Mouse (Mus musculus) frontal cortex, postnatal 36 days (tissue): ENCODE measurements at regions not wholly inside any gene's neighbourhood (a gene's known extent, or its start where the extent isn't known, plus 50 kb on each side); places are given as distances from the start of the nearest gene placed in this dataset.
A peak's percentile ranks its signal among the peaks of the same experiment; 100 is the strongest.

Source experiments
- DNase-seq, 2 experiments: peaks; one replicate each; pipeline ENCODE4 v3.0.0; 2022; ENCODE audit warnings: low spot score in 2 of 2

DNA sequence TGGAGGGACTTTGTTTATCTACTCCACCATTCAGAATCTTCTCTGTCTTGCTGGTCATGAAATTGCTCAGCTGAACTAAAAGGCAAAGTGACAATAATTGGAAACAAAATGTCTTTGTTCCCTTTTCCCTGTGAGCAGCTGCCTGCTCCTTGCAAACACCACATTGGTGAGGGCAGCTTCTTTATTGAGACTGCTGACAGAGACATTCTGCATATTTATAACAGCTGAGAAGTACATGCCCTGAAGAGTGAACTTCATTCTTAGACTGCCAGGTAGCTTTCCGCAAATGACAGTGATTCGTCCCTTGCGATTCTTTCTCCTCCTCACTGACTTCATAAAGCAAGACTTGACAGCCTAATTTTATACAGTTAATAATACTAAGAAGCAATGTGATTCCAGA, 237.0 kb downstream of the Cps1 start:
- no peak for DNase-seq

- no peak for DNase-seq
These were observed 243.2 kb downstream of the Cps1 start for GRCm38 (mm10) chr1:67366038-67366437.

DNA sequence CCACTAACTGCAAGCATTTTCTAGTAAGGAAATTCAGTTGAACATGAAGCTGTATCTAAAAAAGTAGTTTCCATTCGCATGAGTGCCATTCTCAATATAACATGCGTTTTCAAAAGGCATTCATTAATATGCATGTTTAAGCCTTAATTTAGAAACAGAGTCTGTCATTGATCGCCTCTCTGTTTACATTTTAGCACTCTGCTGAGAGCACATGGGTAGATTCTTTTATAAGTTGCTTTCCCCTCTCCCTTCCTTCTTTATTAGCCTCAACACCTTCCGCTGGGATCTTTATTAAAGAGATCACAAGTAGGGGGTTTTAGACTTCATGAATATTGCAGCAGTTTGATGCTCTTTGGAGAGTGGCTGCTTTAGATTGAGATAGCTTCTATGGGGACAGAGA, 243.7 kb downstream of the Cps1 start:
- no peak for DNase-seq

DNA sequence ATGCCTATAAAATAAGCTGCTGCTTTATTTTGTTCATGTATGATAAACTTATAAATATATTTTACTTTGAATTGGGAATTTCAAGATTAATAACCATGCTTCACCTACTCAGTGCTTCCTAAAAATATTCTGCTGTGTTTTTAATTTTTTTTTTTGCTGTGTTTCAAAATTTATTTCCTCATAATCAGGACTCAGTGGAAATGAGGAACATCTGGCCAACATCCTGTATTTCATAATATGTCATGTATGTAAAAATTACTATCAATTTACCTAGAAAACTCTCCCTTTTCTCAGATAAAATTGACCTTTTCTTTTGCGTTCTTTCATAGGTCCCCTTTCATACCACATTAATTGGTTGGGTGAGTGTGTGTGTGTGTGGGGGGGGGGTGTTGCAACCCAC, 259.5 kb downstream of the Cps1 start:
- DNase-seq: no peak

GRCm38 (mm10) chr1:67385377-67385776, 262.6 kb downstream of the Cps1 start:
- DNase-seq: no peak

- no peak for DNase-seq
These were observed 264.1 kb downstream of the Cps1 start for GRCm38 (mm10) chr1:67386877-67387276.

- peak; percentile 2 to 7 for DNase-seq
These were observed 275.1 kb downstream of the Cps1 start for GRCm38 (mm10) chr1:67397757-67398446.

- no peak for DNase-seq
These were observed 286.7 kb downstream of the Cps1 start for GRCm38 (mm10) chr1:67409531-67409930.

GRCm38 (mm10) chr1:67417196-67417595, 294.4 kb downstream of the Cps1 start:
- DNase-seq: no peak

DNA sequence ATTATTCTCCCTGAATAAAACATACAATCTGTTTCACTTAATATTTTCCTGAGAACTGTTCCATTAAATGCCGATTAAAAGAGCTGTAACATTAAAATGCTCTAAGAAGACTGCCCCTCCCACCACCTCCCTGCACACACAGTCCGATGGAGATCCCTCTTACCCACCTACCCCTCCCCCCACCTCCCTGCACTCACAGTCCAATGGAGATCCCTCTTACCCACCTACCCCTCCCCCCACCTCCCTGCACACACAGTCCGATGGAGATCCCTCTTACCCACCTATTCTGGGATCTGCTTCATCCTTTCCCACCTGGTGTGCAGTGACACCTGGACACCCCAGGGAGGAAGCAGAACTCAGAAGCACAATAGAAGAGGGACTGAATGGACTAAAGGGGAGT, 305.6 kb downstream of the Cps1 start:
- DNase-seq: no peak

DNA sequence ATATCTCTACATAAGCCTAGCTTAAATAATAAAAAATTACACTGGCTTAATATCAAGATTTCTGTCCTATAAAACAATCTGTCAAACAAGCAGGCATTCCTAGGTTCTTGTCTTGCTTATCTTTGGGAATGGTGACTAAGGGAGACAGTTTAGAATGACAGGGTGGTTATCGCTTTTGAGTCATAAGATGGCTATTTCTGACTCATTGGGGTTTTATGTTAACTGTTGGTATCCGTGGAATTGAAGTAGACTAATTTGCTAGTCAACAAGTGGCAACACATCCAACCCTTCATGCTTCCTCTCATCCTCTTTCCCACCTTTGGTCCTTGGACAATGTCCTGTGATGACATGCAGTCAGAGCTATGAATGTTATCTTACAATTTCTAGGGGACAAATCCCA, 328.0 kb downstream of the Cps1 start:
- DNase-seq: no peak

GRCm38 (mm10) chr1:67464203-67464602, 341.4 kb downstream of the Cps1 start:
- no peak for DNase-seq

DNA sequence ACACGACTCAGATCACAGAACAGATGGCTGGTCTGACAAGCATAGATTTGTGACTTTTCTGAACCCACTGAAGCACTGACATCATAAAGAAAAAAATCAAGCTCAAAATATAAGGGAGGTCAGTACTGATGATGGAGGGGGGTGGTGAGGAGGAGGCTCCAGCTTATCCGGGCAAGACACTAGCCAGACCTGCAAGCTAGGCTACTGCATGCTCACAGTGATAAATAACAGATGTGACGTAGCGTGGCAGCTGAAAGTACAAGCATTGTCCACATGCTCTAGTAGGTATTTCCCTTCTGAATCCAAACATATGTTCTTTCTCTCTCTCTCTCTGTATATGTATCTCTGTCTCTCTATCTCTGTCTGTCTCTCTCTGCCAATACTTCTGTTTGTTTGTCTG, 342.7 kb downstream of the Cps1 start:
- no peak for DNase-seq

DNA sequence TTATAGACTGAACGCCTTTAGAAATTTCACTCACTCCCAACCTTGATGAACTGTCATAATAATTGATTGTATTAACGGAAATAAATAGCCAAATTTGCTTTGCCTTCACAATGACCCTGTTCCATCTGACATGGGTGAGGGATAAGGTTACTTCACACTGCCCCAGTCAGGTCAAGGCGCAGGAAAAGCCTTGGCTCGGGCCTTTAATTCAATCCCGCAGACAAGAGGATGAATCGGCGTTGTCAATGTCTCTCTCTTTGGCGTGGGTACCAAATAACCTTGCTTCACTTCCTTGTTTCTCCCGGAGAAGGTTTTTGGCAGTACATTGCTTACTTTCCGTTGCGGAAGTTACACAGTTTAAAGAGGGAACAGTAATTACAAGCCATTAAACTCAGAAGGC, 354.2 kb downstream of the Cps1 start:
- DNase-seq: no peak

DNA sequence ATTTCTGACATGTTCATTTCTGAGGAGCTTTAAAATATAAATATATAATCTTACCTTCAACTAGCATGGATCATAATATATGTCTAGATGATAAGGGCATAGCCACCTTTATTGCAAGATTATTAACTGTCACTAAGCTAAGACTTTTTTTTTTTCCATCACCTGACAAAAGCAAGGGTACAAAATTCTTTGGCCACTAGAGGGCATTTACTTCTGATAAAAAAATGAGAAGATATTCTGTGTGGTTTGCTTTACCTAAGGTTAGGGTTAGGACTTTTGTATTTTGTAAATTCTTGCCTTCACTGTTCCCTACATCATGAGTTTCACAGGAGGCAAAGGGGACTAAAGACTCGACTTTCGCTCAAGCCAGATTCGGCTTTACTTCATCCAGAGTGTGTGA, 355.1 kb downstream of the Cps1 start:
- no peak for DNase-seq

DNA sequence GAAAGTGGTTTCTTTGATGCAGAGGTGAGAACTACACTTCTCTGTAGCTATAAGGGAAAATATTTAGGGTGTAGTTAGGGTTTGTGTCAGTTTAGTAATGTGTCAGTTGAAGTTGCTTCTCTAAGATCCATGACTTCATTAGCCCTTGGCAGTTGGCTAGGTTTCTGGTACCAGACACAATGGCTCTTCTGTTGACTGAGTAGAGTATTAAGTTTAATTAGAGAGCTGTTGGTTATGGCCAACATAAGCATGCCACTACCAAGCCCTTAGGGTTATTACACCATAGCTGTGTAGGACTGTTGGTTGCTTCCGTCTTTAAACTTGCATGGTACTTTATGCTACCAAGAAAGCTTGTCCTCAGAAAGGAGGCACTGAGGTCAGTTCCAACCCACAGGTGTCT, 359.1 kb downstream of the Cps1 start:
- DNase-seq: no peak

DNA sequence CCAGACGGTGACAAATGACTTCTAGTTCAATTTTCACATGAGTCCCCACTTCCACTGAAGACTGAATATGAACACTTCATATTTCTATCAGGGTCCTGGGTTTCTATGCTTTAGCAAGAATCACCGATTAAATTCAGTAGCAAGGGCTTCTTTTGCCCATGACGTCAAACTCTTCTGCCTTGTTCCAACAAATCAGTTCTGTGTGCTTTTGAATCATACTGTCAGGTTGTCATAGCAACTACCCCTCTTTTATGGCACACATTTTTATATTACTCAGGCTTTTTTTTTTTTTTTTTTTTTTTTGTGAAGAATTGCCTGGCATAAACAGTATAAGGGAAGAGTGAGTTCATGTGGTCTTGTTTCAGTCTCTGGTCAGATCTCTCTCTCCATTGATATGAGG, 381.3 kb downstream of the Cps1 start:
- no peak for DNase-seq

DNA sequence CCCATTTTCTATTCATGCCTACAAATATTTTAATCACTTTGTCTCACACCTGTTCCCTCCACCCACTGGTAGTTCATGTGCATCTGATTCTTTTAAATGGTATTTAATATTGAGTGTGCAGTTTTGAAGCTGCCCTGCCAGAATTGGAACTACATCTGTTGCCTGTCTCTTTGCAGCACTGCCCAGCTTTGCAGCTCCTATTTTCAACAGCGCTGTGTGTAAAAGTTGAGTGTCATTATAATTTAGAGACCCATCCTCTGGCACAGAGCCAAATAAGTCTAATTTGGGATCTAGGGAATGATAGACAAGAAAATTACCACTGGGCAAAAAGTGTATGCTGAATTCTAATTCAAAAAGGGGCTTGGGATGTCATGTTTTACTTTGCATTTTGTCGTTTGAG, 382.9 kb downstream of the Cps1 start:
- peak in 1 of 2 experiments; percentile 24 for DNase-seq

- no peak for DNase-seq
These were observed 395.5 kb downstream of the Cps1 start for GRCm38 (mm10) chr1:67518295-67518694.

GRCm38 (mm10) chr1:67558728-67559127, 435.9 kb downstream of the Cps1 start:
- no peak for DNase-seq

GRCm38 (mm10) chr1:67559179-67559578, 436.4 kb downstream of the Cps1 start:
- peak in 1 of 2 experiments; percentile 6 for DNase-seq

DNA sequence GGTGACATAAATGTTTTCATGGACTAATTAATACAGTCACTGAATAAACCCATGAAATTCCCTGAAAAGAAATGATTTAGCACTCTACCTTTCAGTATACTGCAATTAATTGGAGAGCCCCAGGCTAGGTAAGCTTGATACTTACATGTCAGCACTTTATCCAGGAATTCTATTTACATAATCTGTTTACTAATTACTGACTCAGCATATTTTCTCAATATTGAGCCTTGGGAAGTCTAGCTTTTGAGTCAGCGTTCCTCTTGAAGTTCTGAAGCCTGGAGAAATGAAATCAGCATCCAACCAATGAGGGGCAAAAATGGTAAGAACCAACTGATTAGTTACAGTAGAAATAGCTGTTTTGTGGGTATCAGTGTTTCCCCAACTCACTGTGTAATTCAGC, 448.8 kb downstream of the Cps1 start:
- DNase-seq: no peak

- no peak for DNase-seq
These were observed 456.9 kb downstream of the Cps1 start for GRCm38 (mm10) chr1:67579732-67580131.
